Mouse (Mus musculus): ENCODE results near the gene Bcap29. TPM values are rescaled to one million over a fixed set of nuclear protein-coding genes. Genes with fewer than 3 reads are reported as not detected.
"Not testable (repeated sequence)": the region's sequence is repeated elsewhere in the genome, so short reads cannot be mapped to it uniquely, and the experiment has no call there.

The Bcap29 gene
- total and polyA plus RNA-seq, 3 experiments: 31.4 to 128 (median 104) TPM

DNA sequence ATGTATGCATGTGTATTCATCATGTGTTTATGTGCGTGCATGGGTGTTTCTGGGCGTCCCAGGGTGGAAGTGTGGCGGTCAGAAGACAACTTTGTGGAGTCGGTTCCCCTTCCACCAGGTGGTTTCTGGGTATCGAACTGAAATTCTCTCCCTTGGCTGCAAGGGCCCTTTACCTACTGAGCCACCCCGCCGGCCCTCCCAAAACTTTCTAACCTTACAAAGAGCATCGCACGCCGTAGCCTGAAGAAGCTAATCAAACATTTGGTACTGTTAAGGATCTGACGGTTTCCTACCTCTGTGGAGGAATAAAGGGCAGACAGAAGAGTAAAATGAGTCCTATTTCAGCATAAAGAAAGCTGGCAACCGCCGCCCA is 502 bp downstream of the Bcap29 start:
- dilution Hi-C loops (cut with MboI; ENCODE audit: extremely low pct_ligation_motif_present, extremely low pct_unique_long_range_greater_than_20kb, low sequenced_read_pairs) (no loop called here), in situ Hi-C loops (cut with MboI; ENCODE audit: low pct_ligation_motif_present, low pct_unique_long_range_greater_than_20kb, low sequenced_read_pairs) (no loop called here)
- Histone ChIP-seq H3K4me3 (replicated peaks in 1 of 3; ENCODE audit: low read depth in 2 of 3, low read length in 2 of 3, poor library complexity in 1 of 3) (peak overlapping the region; percentile 65 to 92 (median 80)), H3K36me3 (replicated peaks in 1 of 2; ENCODE audit: control insufficient read depth in 1 of 2, insufficient read depth in 1 of 2, low read length in 1 of 2) (peaks cover 10 to 37% of the 10 kb centered on the region in 2 experiments), H3K79me2 (replicated peaks; ENCODE audit: control insufficient read depth, extremely low read depth, insufficient read depth, poor library complexity, severe bottlenecking) (peaks cover 10% of the 10 kb centered on the region), H3K27ac (ENCODE audit: insufficient read depth, low read depth) (peak overlapping the region; percentile 37; the same call in 1 of the 2 replicates), H3K27me3 (replicated peaks) (no peaks in the 10 kb centered on the region), H3K9me3 (replicated peaks; ENCODE audit: low read length) (no peaks in the 10 kb centered on the region), H3K4me2 (ENCODE audit: insufficient read depth, low read depth, poor library complexity, severe bottlenecking) (0 out of 2 replicates have a peak overlapping the region, but pooled peaks have one; percentile 0), H3K9ac (ENCODE audit: insufficient read depth, low read depth) (peak overlapping the region; percentile 87), H3K4me1 (ENCODE audit: control insufficient read depth in 1 of 2, insufficient read depth in 2 of 2) (peaks cover 6 to 28% of the 10 kb centered on the region in 2 experiments; a peak in 2 of 4 replicates)
- DNase-seq (ENCODE audit: extremely low read depth): peak; percentile 49
- peak; percentile 49; the same call in 1 of the 2 replicates for TF ChIP-seq TBP (conservative IDR thresholded peaks at IDR 0.05; ENCODE audit: low read depth, low read length)
- no peak for TF ChIP-seq MEF2A (IDR thresholded peaks at IDR 0.05; ENCODE audit: borderline replicate concordance, low read depth, low read length)
- TF ChIP-seq SIN3A (IDR thresholded peaks at IDR 0.05; ENCODE audit: low read length): 0 out of 2 replicates have a peak, but pooled peaks have one; percentile 35
- no peak for TF ChIP-seq POLR2AphosphoS2 (IDR thresholded peaks at IDR 0.05; ENCODE audit: low read depth, low read length)
- 0 out of 2 replicates have a peak, but pooled peaks have one; percentile 11 for TF ChIP-seq MXI1 (IDR thresholded peaks at IDR 0.05; ENCODE audit: low read depth, low read length)

DNA sequence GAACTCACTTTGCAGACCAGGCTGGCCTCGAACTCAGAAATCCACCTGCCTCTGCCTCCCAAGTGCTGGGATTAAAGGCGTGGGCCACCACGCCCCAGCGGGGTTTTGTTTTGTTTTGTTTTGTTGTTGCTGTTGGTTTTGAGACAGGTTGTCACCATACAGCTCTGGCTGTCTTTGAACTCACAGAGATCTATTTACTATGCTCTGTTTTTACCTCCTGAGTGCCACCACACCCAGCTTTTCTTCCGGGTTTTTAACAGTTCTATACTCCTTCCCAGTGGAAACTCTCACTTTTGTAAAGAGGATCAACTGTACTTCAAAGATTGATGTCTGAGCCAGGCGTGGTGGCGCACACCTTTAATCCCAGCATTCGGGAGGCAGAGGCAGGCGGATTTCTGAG is 6.1 kb downstream of the Bcap29 start:
- H3K4me3 ChIP-seq (replicated peaks in 1 of 3; ENCODE audit: low read depth in 2 of 3, low read length in 2 of 3, poor library complexity in 1 of 3); H3K9ac ChIP-seq (ENCODE audit: insufficient read depth, low read depth); H3K27ac ChIP-seq (ENCODE audit: insufficient read depth, low read depth); H3K9me3 ChIP-seq (replicated peaks; ENCODE audit: low read length); H3K4me2 ChIP-seq (ENCODE audit: insufficient read depth, low read depth, poor library complexity, severe bottlenecking); in situ Hi-C loops (cut with MboI; ENCODE audit: low pct_ligation_motif_present, low pct_unique_long_range_greater_than_20kb, low sequenced_read_pairs); H3K27me3 ChIP-seq (replicated peaks); H3K79me2 ChIP-seq (replicated peaks; ENCODE audit: control insufficient read depth, extremely low read depth, insufficient read depth, poor library complexity, severe bottlenecking); dilution Hi-C loops (cut with MboI; ENCODE audit: extremely low pct_ligation_motif_present, extremely low pct_unique_long_range_greater_than_20kb, low sequenced_read_pairs); DNase-seq (ENCODE audit: extremely low read depth): not testable (repeated sequence)
- Histone ChIP-seq H3K36me3 (replicated peaks in 1 of 2; ENCODE audit: control insufficient read depth in 1 of 2, insufficient read depth in 1 of 2, low read length in 1 of 2) (peaks cover 41 to 81% of the 10 kb centered on the region in 2 experiments), H3K4me1 (ENCODE audit: control insufficient read depth in 1 of 2, insufficient read depth in 2 of 2) (peaks cover 3 to 24% of the 10 kb centered on the region in 2 experiments; a peak in 2 of 4 replicates)

GRCm38 (mm10) chr12:31625016-31625415 is 9.4 kb downstream of the Bcap29 start:
- no peak overlapping the region for H3K4me2 ChIP-seq (ENCODE audit: insufficient read depth, low read depth, poor library complexity, severe bottlenecking)
- H3K9me3 ChIP-seq (replicated peaks; ENCODE audit: low read length): no peaks in the 10 kb centered on the region
- in situ Hi-C loops (cut with MboI; ENCODE audit: low pct_ligation_motif_present, low pct_unique_long_range_greater_than_20kb, low sequenced_read_pairs) (no loop called here), dilution Hi-C loops (cut with MboI; ENCODE audit: extremely low pct_ligation_motif_present, extremely low pct_unique_long_range_greater_than_20kb, low sequenced_read_pairs) (no loop called here)
- TF ChIP-seq CTCF (conservative IDR thresholded peaks at IDR 0.05 in 1 of 2, IDR thresholded peaks at IDR 0.05 in 1 of 2; ENCODE audit: low read depth in 2 of 2, low read length in 2 of 2) (peak in 1 of 2 experiments; percentile 14; a peak in 1 of 4 replicates), MAFK (IDR thresholded peaks at IDR 0.05; ENCODE audit: insufficient replicate concordance, low read length) (peak; percentile 77), ELF1 (IDR thresholded peaks at IDR 0.05; ENCODE audit: low read depth, low read length) (no peak), POLR2A (IDR thresholded peaks at IDR 0.05; ENCODE audit: low read depth, low read length) (no peak)
- no peak overlapping the region for H3K9ac ChIP-seq (ENCODE audit: insufficient read depth, low read depth)
- no peaks in the 10 kb centered on the region for H3K27me3 ChIP-seq (replicated peaks)
- H3K79me2 ChIP-seq (replicated peaks; ENCODE audit: control insufficient read depth, extremely low read depth, insufficient read depth, poor library complexity, severe bottlenecking): no peaks in the 10 kb centered on the region; the same call in 1 of the 2 replicates
- no peak for DNase-seq (ENCODE audit: extremely low read depth)
- H3K4me1 ChIP-seq (ENCODE audit: control insufficient read depth in 1 of 2, insufficient read depth in 2 of 2): peaks cover 0 to 2% of the 10 kb centered on the region in 2 experiments; a peak in 1 of 4 replicates
- H3K27ac ChIP-seq (ENCODE audit: insufficient read depth, low read depth): no peak overlapping the region
- peaks cover 48 to 92% of the 10 kb centered on the region in 2 experiments for H3K36me3 ChIP-seq (replicated peaks in 1 of 2; ENCODE audit: control insufficient read depth in 1 of 2, insufficient read depth in 1 of 2, low read length in 1 of 2)
- H3K4me3 ChIP-seq (replicated peaks in 1 of 3; ENCODE audit: low read depth in 2 of 3, low read length in 2 of 3, poor library complexity in 1 of 3): no peak overlapping the region
